Mouse (Mus musculus) MEL (cell line): ENCODE measurements around the gene Zfp747.

Experiments used
- CTCF ChIP-seq, 3 experiments: IDR thresholded peaks in 2 of 3; conservative IDR thresholded peaks in 1 of 3; 2 replicates each; pipeline ENCODE4 v1.5.1; 2011 to 2012; ENCODE audit warnings: low read length in 3 of 3, low read depth in 2 of 3, mild to moderate bottlenecking in 2 of 3, improper control_type of control experiment in 1 of 3, inconsistent platforms in 1 of 3, mixed read lengths in 1 of 3, moderate library complexity in 1 of 3; ENCODE audit not compliant: control insufficient read depth in 1 of 3, insufficient read depth in 1 of 3, poor library complexity in 1 of 3, severe bottlenecking in 1 of 3
- USF2 ChIP-seq, 2 experiments: IDR thresholded peaks; 2 replicates each; pipeline ENCODE4 v1.6.1; 2011 to 2012; ENCODE audit warnings: improper control_type of control experiment in 2 of 2, low read length in 2 of 2, borderline replicate concordance in 1 of 2, inconsistent platforms in 1 of 2, low read depth in 1 of 2, mild to moderate bottlenecking in 1 of 2; ENCODE audit not compliant: insufficient read depth in 1 of 2
- ZNF384 ChIP-seq: IDR thresholded peaks from 2 replicates; pipeline ENCODE4 v1.6.1; 2012; ENCODE audit warnings: low read depth, mild to moderate bottlenecking, inconsistent platforms, low read length, improper control_type of control experiment

- TF ChIP-seq ZNF384 (no peak), USF2 (IDR thresholded peaks at IDR 0.05; ENCODE audit: borderline replicate concordance in 1 of 2, insufficient read depth in 1 of 2, low read depth in 1 of 2, low read length in 2 of 2) (no peak), CTCF (IDR thresholded peaks at IDR 0.05 in 2 of 3, conservative IDR thresholded peaks at IDR 0.05 in 1 of 3; ENCODE audit: control insufficient read depth in 1 of 3, insufficient read depth in 1 of 3, low read depth in 2 of 3, low read length in 3 of 3, poor library complexity in 1 of 3, severe bottlenecking in 1 of 3) (no peak)
Measured at GRCm38 (mm10) chr7:127355796-127356195, 20.1 kb downstream of the Zfp747 start.
